Mouse (Mus musculus): ENCODE measurements around the gene Arhgef10l. TPM values are rescaled to one million over a fixed set of nuclear protein-coding genes. Genes with fewer than 3 reads are reported as not detected.

Gene Arhgef10l
- polyA plus RNA-seq, 1 experiment, result 14.2 TPM

DNA sequence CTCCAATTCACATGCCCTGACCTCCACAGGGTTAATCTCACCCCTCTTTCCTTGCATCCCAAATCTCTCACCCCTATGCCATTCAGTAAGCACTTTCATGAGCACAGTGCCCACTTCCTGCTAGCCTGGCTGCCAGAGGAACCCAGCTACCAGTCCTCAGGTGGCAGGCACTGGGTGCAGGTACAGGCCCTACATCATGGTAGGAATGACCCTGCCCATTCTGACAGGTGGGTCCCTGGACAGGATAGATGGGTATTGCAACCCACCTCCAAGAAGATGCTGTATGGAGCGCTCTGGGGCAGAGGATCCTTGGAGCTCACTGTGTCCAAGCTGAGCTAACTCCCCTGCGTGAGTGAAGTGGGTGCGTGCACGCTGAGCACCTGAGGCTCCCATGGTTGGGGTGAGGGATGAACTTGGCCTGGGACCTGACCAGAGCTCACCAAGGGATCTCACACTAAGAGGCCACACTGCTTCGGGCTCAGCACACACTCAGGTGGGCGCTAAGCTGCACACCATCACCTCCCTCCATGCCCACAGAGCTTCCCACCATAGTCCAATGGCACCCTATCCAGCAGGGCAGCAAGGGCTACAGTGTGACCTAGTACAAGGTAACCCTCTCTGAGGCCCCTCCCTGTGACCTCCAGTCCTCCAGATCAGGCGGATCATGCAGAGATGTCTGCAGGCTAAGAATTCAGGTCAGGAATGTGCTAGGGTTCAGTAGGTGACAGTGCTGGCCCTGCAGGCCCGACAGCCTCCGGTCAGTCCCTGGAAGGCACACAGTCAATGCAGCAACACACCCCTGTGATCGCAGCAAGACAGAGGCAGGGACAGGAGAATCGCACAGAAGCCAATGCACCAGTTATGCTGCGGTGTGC lies 39.9 kb downstream of the Arhgef10l start:
- no peaks in the 10 kb centered on the region for H3K27me3 ChIP-seq (ENCODE audit: control insufficient read depth, insufficient read depth, low read length)
- H3K4me3 ChIP-seq (ENCODE audit: low read depth, low read length), result no peak overlapping the region
- peaks cover 6% of the 10 kb centered on the region for H3K4me1 ChIP-seq (ENCODE audit: control insufficient read depth, insufficient read depth, insufficient read length, low read length)
- 94% methylated on average over 12 of the region's 12 CpGs for WGBS
- TF ChIP-seq POLR2A (IDR thresholded peaks at IDR 0.05; ENCODE audit: low read depth, low read length), result no peak
- no peak for TF ChIP-seq CTCF (IDR thresholded peaks at IDR 0.05; ENCODE audit: extremely low read depth, insufficient read length, insufficient replicate concordance, low read depth, low read length)
- H3K27ac ChIP-seq (ENCODE audit: insufficient read depth, low read depth, low read length), result no peak overlapping the region
- H3K36me3 ChIP-seq (ENCODE audit: control insufficient read depth, insufficient read depth, low read length), result no peaks in the 10 kb centered on the region

DNA sequence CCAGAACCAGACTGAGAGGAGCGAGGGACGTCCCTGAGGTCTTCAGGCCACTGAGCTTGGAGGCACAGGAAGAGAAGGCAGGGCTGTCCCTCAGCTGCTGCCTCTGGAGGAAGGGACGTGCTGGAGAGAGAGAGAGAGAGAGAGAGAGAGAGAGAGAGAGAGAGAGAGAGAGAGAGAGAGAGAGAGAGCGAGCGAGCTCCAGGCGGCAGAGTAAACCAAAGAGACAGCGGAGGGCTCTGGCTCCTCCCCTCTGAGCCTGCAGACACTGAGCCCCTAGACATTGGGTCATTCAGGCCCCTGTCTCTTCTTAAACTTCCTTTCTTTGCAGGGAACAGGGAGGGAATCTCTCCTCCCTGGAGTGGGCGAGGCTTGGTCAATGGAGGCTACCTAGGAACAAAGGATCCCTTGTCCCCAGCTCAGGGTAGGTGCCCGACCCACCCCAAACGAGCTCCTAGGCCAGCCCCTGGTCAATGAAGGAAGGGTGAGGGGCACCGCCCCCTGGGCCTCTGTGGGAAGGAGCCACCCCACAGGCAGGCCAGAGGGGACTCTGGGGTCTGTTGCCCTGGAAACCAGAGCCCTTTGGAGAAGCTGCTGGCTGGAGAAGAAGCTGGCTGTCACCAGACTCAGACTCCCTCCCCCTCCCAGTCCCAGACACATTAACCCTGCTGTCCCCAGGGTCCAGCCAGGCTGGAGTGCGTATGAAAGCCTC lies 41.2 kb downstream of the Arhgef10l start:
- Histone ChIP-seq H3K27me3 (ENCODE audit: control insufficient read depth, insufficient read depth, low read length) (no peaks in the 10 kb centered on the region), H3K4me3 (ENCODE audit: low read depth, low read length) (no peak overlapping the region), H3K27ac (ENCODE audit: insufficient read depth, low read depth, low read length) (peak overlapping the region; percentile 9; the same call in 1 of the 2 replicates), H3K4me1 (ENCODE audit: control insufficient read depth, insufficient read depth, insufficient read length, low read length) (peaks cover 6% of the 10 kb centered on the region), H3K36me3 (ENCODE audit: control insufficient read depth, insufficient read depth, low read length) (no peaks in the 10 kb centered on the region)
- TF ChIP-seq CTCF (IDR thresholded peaks at IDR 0.05; ENCODE audit: extremely low read depth, insufficient read length, insufficient replicate concordance, low read depth, low read length) (no peak), POLR2A (IDR thresholded peaks at IDR 0.05; ENCODE audit: low read depth, low read length) (no peak)
- WGBS, result 21% methylated on average over 11 of the region's 12 CpGs

DNA sequence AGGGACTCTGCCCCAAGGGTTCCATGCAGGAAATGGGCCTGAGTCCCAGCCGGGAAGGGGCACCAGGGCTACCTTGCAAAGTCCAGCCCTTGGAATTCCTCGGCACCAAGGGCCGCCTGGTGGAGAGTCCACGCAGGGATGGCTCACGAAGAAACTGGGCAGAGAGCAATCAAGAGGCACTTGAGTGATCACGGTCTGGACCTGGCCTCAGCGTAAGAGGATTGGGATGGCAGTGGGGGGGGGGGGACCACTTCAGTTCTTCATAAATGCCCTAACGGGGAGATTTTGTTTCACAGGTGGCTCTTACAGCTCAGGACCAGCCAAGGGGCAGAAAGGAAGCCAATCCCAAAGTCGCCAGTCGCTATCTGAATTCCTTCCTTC lies 41.7 kb downstream of the Arhgef10l start:
- Histone ChIP-seq H3K27me3 (ENCODE audit: control insufficient read depth, insufficient read depth, low read length) (no peaks in the 10 kb centered on the region), H3K27ac (ENCODE audit: insufficient read depth, low read depth, low read length) (peak overlapping the region; percentile 9; the same call in 1 of the 2 replicates), H3K36me3 (ENCODE audit: control insufficient read depth, insufficient read depth, low read length) (no peaks in the 10 kb centered on the region), H3K4me3 (ENCODE audit: low read depth, low read length) (no peak overlapping the region), H3K4me1 (ENCODE audit: control insufficient read depth, insufficient read depth, insufficient read length, low read length) (peaks cover 6% of the 10 kb centered on the region)
- TF ChIP-seq CTCF (IDR thresholded peaks at IDR 0.05; ENCODE audit: extremely low read depth, insufficient read length, insufficient replicate concordance, low read depth, low read length) (peak; percentile 19; the same call in 1 of the 2 replicates), POLR2A (IDR thresholded peaks at IDR 0.05; ENCODE audit: low read depth, low read length) (no peak)
- 32% methylated on average over 10 of the region's 10 CpGs for WGBS

DNA sequence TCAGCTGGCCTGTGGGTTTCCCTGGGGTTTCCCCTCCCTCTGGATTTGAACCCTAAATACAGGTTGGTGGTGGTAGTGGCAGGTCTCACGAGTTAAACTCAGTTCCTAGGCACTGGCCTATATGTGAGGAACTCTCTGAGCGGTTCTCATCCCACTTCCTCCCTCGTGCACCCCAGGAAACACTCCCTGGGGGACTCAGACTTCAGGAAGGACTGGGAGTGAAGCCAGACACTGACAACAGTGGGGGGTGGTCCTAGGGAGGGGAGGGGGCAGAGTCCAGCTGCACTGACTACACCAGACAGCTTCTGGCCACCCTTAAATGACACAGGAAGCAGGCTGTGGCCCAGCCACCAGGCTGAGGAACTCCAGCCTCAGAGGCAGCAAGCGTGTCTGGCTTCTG lies 43.0 kb downstream of the Arhgef10l start:
- H3K36me3 ChIP-seq (ENCODE audit: control insufficient read depth, insufficient read depth, low read length), result no peaks in the 10 kb centered on the region
- 57% methylated on average over 4 of the region's 4 CpGs for WGBS
- TF ChIP-seq CTCF (IDR thresholded peaks at IDR 0.05; ENCODE audit: extremely low read depth, insufficient read length, insufficient replicate concordance, low read depth, low read length) (no peak), POLR2A (IDR thresholded peaks at IDR 0.05; ENCODE audit: low read depth, low read length) (no peak)
- no peak overlapping the region for H3K4me3 ChIP-seq (ENCODE audit: low read depth, low read length)
- no peaks in the 10 kb centered on the region for H3K27me3 ChIP-seq (ENCODE audit: control insufficient read depth, insufficient read depth, low read length)
- H3K4me1 ChIP-seq (ENCODE audit: control insufficient read depth, insufficient read depth, insufficient read length, low read length), result peaks cover 6% of the 10 kb centered on the region
- H3K27ac ChIP-seq (ENCODE audit: insufficient read depth, low read depth, low read length), result no peak overlapping the region

DNA sequence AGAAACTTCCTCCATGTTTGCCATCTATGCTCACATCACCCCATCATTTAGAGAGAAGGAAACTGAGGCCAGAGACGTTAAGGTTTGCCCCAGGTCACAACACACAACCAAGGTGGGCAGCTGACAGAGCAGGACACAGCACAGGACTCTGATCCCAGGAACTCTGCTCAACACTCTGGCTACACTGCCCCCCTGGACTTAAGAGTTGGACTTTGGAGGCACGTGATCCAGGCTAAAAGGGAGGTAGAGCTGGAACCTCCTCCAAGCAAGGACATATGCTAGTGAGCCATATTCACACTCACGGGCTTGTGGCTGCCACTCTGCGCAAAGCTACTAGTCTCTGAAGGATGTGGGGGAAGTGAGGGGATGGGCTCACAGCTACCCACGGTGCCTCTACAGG lies 45.3 kb downstream of the Arhgef10l start:
- H3K4me1 ChIP-seq (ENCODE audit: control insufficient read depth, insufficient read depth, insufficient read length, low read length), result peaks cover 16% of the 10 kb centered on the region
- H3K4me3 ChIP-seq (ENCODE audit: low read depth, low read length), result no peak overlapping the region
- WGBS, result 58% methylated on average over 5 of the region's 5 CpGs
- no peaks in the 10 kb centered on the region for H3K27me3 ChIP-seq (ENCODE audit: control insufficient read depth, insufficient read depth, low read length)
- no peak overlapping the region for H3K27ac ChIP-seq (ENCODE audit: insufficient read depth, low read depth, low read length)
- H3K36me3 ChIP-seq (ENCODE audit: control insufficient read depth, insufficient read depth, low read length), result no peaks in the 10 kb centered on the region
- TF ChIP-seq CTCF (IDR thresholded peaks at IDR 0.05; ENCODE audit: extremely low read depth, insufficient read length, insufficient replicate concordance, low read depth, low read length), result no peak
- TF ChIP-seq POLR2A (IDR thresholded peaks at IDR 0.05; ENCODE audit: low read depth, low read length), result no peak

DNA sequence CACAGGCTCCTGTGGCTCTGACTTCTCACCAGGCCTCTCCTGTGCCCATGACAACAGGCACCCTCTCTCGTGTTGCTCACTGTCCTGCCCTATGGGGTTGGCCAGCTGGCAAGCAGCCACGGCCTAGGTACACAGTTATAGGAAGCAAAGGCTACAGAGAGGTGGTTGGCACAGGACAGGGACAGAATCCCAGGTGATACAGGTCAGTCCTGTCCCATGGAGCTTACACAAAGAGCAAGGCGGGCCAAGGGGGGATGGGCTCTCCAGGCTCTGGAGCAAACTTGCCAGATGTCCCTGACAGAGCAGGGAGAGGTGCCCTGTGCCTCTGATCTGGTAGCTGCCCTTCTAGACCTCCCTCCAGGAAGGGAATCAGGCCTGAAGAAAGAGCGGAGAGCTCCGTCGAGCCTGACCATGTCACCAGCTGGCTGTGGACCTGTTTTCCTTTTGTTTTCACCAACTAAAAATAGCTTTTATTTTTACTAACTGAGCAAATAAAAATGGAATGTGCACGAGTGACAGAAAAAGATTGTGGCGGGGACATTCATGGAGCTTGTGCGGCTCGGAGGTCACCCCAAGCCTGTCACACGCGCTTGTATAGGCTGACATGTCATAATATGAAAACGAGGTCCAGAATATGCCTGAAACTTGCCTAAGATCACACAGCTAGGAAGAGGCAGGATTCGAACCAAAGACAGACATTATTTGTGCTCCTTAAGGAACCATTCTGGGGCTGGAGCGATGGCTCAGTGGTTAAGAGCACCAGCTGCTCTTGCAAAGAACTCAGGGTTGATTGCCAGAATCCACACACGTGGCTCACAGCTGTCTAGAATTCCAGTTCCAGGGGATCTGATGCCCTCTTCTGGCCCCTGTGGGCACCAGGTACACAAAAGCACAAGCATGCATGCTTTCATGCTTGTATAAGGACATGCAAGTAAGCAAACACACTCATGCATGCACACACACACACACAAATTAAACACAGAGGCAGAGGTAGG lies 48.1 kb downstream of the Arhgef10l start:
- TF ChIP-seq POLR2A (IDR thresholded peaks at IDR 0.05; ENCODE audit: low read depth, low read length) (no peak), CTCF (IDR thresholded peaks at IDR 0.05; ENCODE audit: extremely low read depth, insufficient read length, insufficient replicate concordance, low read depth, low read length) (peak; percentile 29; the same call in 1 of the 2 replicates)
- 39% methylated on average over 16 of the region's 16 CpGs for WGBS
- H3K4me3 ChIP-seq (ENCODE audit: low read depth, low read length), result no peak overlapping the region
- no peaks in the 10 kb centered on the region for H3K36me3 ChIP-seq (ENCODE audit: control insufficient read depth, insufficient read depth, low read length)
- H3K4me1 ChIP-seq (ENCODE audit: control insufficient read depth, insufficient read depth, insufficient read length, low read length), result peaks cover 11% of the 10 kb centered on the region
- H3K27ac ChIP-seq (ENCODE audit: insufficient read depth, low read depth, low read length), result peak overlapping the region; percentile 69
- no peaks in the 10 kb centered on the region for H3K27me3 ChIP-seq (ENCODE audit: control insufficient read depth, insufficient read depth, low read length)
